Mouse (Mus musculus) megakaryocyte, embryonic 14.5 days (primary cell): Measurements from ENCODE around the gene 1700020A23Rik. TPM values are rescaled to one million over a fixed set of nuclear protein-coding genes. Genes with fewer than 3 reads are reported as not detected.

Source experiments
- H3K27me3 ChIP-seq: replicated peaks from 2 replicates; pipeline ENCODE3; 2012; ENCODE audit warnings: inconsistent platforms
- H3K36me3 ChIP-seq: replicated peaks from 2 replicates; pipeline ENCODE3; 2012; ENCODE audit warnings: low read length, inconsistent platforms, mixed read lengths
- H3K4me1 ChIP-seq: 2 replicates; pipeline ENCODE4 v1.6.1; 2012; ENCODE audit warnings: inconsistent platforms
- H3K4me3 ChIP-seq: replicated peaks from 2 replicates; pipeline ENCODE3; 2012; ENCODE audit warnings: moderate library complexity, mild to moderate bottlenecking, inconsistent platforms
- H3K9me3 ChIP-seq: 2 replicates; pipeline ENCODE4 v1.6.1; 2012; ENCODE audit warnings: inconsistent platforms
- FLI1 ChIP-seq: IDR thresholded peaks from 2 replicates; pipeline ENCODE4 v1.6.1; 2012; ENCODE audit warnings: low read length, inconsistent platforms, mixed read lengths
- GATA1 ChIP-seq: IDR thresholded peaks from 3 replicates; pipeline ENCODE4 v1.6.1; 2012; ENCODE audit warnings: mixed read lengths, low read length, inconsistent platforms, borderline replicate concordance
- polyA plus RNA-seq: library from polyadenylated mRNA; stranded (reverse); fragments of >175 nt; gene quantifications from 2 replicates; pipeline ENCODE4 v1.2.3, GENCODE M21; 2012; ENCODE audit warnings: low replicate concordance; ENCODE audit not compliant: insufficient read depth

The 1700020A23Rik gene
- polyA plus RNA-seq, 1 experiment, result not detected

DNA sequence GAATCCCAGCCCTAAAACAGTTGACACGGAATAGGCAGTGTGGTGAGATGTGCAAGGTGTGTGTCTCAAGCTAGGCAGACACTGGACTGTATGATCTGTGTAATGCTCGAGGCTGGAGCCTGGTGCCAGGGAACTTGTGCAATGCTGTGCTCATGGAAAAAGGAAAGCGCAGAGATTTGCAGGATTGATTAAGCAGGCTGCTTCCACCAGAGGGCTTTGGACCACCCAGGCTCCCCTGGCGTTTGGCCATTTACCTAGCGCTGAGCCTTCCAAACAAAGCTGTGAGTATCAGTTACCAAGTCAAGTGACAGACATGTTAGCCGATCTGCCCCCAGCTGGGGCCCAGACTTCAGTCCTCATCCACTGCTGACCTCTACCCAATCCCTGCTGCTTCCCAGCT, 3.1 kb downstream of the 1700020A23Rik start:
- H3K9me3 ChIP-seq, result no peaks in the 10 kb centered on the region
- TF ChIP-seq FLI1, result no peak
- no peak for TF ChIP-seq GATA1
- no peak overlapping the region for H3K4me3 ChIP-seq
- peaks cover 44% of the 10 kb centered on the region for H3K27me3 ChIP-seq
- no peaks in the 10 kb centered on the region for H3K36me3 ChIP-seq
- peaks cover 9% of the 10 kb centered on the region for H3K4me1 ChIP-seq

DNA sequence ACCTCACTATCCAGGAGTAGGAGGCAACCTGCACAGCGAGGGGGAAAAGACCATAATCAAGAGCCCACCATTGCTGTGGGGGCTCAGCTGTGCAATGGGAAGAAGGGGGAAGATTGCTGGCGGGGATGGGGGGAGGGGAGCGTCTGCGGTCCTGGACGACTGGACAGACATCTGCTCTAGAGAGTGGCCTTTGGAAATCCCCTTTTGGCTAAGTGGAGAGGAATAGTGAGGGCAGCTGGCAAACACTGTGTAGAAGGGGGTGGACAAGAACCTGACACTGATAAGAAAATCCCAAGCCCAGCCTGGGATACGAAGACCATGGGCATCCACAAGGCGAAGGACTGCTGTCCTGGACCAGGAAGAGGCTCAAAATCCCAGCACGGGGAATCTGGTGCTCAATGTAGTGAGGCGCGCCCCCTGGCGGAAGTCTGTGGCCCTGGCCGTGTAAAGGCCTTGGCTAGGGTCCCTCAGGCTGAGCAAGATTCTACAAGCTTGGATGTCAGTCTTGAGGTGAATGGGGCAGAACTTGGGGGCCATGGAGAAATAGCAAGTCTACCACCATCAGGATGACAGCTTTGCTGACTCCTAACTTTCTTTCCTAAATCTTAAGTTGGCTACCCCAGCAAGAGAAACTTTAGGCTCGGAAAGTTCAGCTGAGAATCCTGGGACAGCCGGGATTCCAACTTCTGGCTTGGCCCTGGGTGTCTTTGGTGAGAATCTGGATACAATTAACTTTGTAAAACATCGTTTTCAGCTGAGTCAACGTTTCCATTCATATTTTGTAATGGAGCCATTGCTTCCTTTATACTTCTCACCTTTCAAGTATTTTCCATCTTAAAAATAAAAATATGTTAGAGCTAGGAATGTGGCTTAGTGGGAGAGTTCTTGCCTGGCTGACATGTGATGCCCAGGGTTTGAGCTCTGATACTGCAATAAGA, 6.8 kb downstream of the 1700020A23Rik start:
- TF ChIP-seq FLI1, result no peak
- TF ChIP-seq GATA1, result no peak
- Histone ChIP-seq H3K4me1 (peaks cover 9% of the 10 kb centered on the region), H3K4me3 (peak overlapping the region; percentile 12), H3K9me3 (no peaks in the 10 kb centered on the region), H3K36me3 (peaks cover 5% of the 10 kb centered on the region), H3K27me3 (peaks cover 18% of the 10 kb centered on the region)

DNA sequence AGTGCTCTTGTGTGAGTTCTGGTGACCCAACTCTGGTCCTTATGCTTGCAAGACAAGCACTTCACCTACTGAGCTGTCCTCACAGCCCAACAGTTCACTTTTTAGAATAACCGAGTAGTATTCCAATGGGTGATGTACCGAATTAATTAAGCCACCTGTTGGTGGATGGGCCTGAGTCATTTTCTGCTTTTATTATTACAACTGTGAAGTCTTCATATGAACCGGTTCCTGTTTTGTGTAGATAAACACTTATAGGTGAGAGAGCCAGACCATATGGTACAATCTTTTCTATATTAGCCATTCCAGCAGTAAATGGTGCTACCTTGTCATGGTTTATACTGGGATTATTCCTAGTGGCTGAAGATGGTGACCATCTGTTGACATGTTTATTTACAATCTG, 7.7 kb downstream of the 1700020A23Rik start:
- Histone ChIP-seq H3K4me1 (peaks cover 9% of the 10 kb centered on the region), H3K36me3 (peaks cover 11% of the 10 kb centered on the region), H3K4me3 (no peak overlapping the region), H3K9me3 (no peaks in the 10 kb centered on the region), H3K27me3 (peaks cover 13% of the 10 kb centered on the region)
- TF ChIP-seq GATA1 (no peak), FLI1 (no peak)

DNA sequence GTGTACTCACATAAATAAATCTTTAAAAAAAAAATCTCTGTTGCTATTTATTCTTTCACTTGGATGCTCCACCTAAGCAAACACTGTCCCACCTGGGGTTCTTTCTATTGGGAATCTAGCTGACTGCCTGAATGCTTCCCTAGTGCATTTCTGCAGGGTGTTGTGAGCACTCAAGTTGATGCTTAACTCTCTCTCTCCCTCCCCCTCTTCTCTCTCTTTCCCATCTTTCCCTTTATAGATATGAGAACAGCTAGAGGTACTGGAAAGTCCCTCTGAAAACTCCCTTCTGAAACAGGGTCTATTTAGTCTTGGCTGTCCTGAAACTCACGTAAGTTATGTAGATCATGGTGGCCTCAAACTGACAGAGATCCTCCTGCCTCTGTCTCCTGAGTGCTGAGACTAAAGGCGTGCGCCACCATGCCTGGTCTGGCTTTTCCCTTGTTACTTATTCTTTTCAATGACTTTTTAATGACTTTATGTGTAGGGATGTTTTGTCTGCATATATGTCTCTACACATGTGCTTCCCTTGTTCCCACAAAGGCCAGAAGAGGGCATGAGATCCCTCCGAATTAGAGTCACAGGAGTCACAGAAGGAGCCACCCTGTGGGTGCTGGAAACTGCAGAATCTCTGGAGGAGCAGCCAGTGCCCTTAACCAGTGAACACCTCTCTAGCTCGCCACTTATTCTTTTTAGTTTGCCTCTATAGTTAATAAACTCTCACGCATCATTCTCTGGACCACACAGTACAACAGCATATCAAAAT, 9.2 kb downstream of the 1700020A23Rik start:
- no peak for TF ChIP-seq GATA1
- TF ChIP-seq FLI1, result no peak
- Histone ChIP-seq H3K4me1 (peaks cover 9% of the 10 kb centered on the region), H3K27me3 (peaks cover 6% of the 10 kb centered on the region), H3K36me3 (peaks cover 26% of the 10 kb centered on the region), H3K4me3 (no peak overlapping the region), H3K9me3 (no peaks in the 10 kb centered on the region)

DNA sequence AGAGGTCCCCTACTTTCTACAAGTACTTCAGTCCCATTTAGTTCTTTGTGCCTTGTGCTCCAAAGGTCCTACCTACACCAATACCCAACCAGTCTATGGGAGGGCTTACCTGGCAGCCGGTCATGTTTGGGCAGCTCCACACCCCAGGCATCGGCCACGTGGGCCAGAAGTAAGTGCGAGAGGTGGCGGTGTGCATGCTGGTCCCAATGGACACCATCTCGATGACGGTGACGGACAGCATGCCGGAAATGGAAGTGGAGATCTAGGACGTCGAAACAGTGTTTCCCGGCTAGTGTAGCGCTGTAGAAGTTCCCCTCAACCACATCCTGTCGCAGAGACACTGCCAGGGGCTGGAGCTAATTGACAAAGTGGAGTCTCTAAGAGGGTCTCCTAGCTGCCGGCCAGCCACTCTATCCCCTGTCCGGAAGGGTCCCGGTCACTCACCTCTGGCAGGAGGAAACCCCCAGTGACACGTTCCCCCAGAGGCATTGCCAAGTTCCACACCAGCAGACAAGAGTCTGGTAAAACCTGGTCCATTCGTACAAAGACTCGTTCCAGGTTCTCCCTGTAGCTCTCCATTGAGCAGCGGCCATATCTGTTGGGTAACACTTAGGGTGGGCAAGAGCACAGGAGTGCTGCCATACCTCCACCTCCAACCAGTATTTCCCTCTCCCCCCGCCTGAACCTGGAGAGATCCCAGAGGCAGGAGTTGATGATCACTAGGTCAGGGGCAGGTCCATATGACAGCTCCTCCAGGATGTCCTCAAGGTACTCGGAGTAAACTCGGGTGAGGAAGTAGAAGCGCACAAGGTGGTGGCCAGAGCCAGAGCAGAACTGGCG, 16.9 kb downstream of the 1700020A23Rik start:
- peak overlapping the region; percentile 35 for H3K4me3 ChIP-seq
- no peak for TF ChIP-seq FLI1
- TF ChIP-seq GATA1, result no peak
- peaks cover 56% of the 10 kb centered on the region for H3K36me3 ChIP-seq
- no peaks in the 10 kb centered on the region for H3K9me3 ChIP-seq
- H3K27me3 ChIP-seq, result no peaks in the 10 kb centered on the region
- H3K4me1 ChIP-seq, result peaks cover 64% of the 10 kb centered on the region

DNA sequence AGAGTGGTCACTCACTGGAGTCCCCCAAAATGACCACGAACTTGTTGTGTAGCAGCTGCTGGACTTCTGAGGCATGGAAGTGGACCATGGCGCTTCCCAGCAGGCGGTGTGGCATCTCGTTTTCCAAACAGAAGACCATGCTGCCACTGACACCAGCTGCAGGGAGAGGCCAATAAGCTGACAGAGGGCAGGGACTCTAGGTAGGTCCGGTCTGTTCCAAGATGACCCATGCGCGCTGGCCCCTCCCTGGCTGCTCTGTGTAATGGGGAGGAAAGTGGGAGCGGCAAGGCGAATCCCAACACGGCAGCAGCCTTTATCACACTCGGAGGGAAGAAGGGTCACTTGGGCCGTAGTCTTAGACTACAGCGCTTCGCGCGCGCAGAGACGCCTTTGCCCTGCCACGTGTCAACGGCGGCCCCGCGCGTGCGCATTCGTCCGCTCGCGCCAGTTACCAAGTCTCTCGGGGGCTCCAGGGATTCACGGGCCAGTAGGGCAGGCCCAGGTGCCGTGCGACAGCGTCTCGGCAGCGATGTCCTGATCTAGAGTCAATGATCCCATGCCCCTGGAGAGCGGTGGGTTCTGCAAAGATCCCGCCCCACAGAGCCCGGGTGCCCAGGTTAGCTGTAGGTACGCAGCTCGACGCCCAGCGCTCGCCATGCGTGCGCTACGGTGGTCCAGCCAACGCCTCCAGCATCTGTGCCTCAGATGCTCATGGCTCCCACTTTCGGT, 18.5 kb downstream of the 1700020A23Rik start:
- Histone ChIP-seq H3K9me3 (no peaks in the 10 kb centered on the region), H3K27me3 (no peaks in the 10 kb centered on the region), H3K36me3 (peaks cover 50% of the 10 kb centered on the region), H3K4me1 (peaks cover 75% of the 10 kb centered on the region), H3K4me3 (peak overlapping the region; percentile 94)
- TF ChIP-seq GATA1 (no peak), FLI1 (no peak)

DNA sequence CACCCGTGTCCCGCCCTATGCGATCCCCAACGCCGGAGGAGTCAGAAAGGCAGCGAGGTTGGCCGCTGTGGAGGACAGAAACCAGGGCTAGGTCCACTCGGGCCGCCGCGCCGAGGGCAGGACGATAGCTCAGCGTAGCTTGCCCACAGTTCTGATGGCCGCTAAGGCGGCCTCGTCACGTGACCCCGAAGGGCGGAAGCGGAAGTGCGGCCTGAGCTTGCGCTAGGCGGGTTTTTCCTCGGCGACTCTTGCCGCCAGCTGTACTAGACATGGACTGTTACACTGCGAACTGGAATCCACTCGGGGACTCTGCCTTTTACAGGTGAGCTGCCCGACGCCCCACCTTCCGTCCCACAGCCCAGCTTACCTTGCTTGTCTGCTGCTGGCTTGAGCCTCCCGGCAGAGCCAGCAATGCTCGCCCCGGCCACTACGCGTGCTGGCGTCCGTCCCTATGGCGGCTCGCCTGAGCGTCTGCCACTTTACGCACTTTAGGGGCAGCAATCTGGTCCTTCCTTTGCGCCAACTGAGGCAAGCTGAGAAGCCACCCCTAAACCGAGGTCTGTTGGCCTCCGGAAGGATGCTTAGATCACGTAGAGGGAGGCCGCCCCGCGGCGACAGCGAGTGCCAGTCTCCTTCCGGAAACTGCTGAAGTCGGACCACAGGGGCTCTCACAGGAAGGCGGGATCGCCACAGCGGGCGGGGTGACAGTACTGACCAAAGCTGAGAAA, 19.2 kb downstream of the 1700020A23Rik start, which contains the start of the genes Vps16 and Pced1a:
TSS of gene Vps16 (plus strand) at position 214 of the 728 bp plus-strand sequence.
TSS of gene Pced1a (minus strand) at position 576 of the 728 bp plus-strand sequence.
- TF ChIP-seq FLI1, result peak; percentile 22; the same call in 1 of the 2 replicates
- no peak for TF ChIP-seq GATA1
- Histone ChIP-seq H3K27me3 (no peaks in the 10 kb centered on the region), H3K4me1 (peaks cover 83% of the 10 kb centered on the region), H3K4me3 (peak within 1 kb of the TSS; percentile 94), H3K36me3 (peaks cover 43% of the 10 kb centered on the region), H3K9me3 (no peaks in the 10 kb centered on the region)

DNA sequence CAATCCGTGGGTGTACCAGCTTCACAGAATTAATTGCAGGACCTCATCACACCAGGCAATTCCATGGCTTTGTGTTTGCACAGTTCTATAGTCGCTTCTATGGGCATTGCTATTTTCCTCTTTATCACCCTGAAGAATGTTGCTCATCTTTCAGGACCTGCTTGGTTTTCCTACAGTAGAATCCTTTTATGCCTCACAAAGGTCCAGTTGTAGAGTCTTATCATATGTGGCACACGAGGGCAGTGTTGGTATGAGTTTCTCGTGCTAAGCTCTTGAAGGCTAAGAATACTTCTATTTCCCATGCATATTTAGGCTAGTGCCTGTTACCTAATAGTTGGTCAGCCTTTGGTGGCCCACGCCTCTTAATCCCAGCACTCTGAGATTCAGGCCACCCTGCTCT, 20.1 kb downstream of the 1700020A23Rik start:
- Histone ChIP-seq H3K9me3 (no peaks in the 10 kb centered on the region), H3K36me3 (peaks cover 36% of the 10 kb centered on the region), H3K4me1 (peaks cover 86% of the 10 kb centered on the region), H3K27me3 (no peaks in the 10 kb centered on the region), H3K4me3 (peak overlapping the region; percentile 94)
- TF ChIP-seq FLI1, result no peak
- no peak for TF ChIP-seq GATA1
